Comparison of ENCODE assay signal across 37 mouse cellular contexts in the genomic region with DNA sequence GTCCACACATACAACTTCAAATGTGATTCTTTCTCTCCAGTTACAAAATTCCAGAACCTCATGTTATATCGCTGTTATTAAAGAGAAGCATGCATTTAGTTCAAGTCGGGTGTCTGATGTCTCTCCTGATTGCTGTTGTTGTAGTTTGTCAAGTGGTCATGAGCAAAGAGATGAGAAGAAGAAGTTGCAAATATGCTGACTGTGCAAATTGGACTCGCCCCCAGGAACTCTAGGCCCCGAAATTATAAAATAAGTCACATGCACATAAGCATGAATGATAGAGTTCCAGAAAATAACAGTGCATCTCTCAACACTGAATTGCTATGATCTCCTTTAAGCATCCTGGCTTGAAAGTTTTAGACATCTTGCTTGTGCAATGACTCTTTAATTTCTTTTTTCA. TPM values are rescaled to one million over a fixed set of nuclear protein-coding genes. Genes with fewer than 3 reads are reported as not detected.
"Had no signal": no experiment of that assay in that cellular context is flagged by ENCODE, and none has a peak within 500 bp of the region (broad histone marks: within the 10 kb centered on the region; RNA-seq: fewer than 3 reads in every experiment).

No protein-coding gene starts in this region.

- H3K27me3 ChIP-seq: embryonic facial prominence, embryonic 12.5 days; embryonic facial prominence, embryonic 13.5 days; embryonic facial prominence, embryonic 15.5 days; forebrain, embryonic 12.5 days; forebrain, embryonic 13.5 days; forebrain, embryonic 15.5 days had no signal

- H3K4me1 ChIP-seq: embryonic facial prominence, embryonic 10.5 days; embryonic facial prominence, embryonic 12.5 days; embryonic facial prominence, embryonic 13.5 days; embryonic facial prominence, embryonic 15.5 days; forebrain, embryonic 10.5 days; forebrain, embryonic 12.5 days; forebrain, embryonic 13.5 days; forebrain, embryonic 15.5 days had no signal

- H3K4me2 ChIP-seq: embryonic facial prominence, embryonic 12.5 days; embryonic facial prominence, embryonic 13.5 days; embryonic facial prominence, embryonic 15.5 days; forebrain, embryonic 12.5 days; forebrain, embryonic 13.5 days; forebrain, embryonic 15.5 days had no signal

- H3K27ac ChIP-seq: embryonic facial prominence, embryonic 10.5 days; embryonic facial prominence, embryonic 12.5 days; embryonic facial prominence, embryonic 13.5 days; embryonic facial prominence, embryonic 15.5 days; forebrain, embryonic 10.5 days; forebrain, embryonic 12.5 days; forebrain, embryonic 13.5 days; forebrain, embryonic 15.5 days; gastrocnemius, adult 2 months; heart, adult 2 months had no signal

- H3K36me3 ChIP-seq: embryonic facial prominence, embryonic 10.5 days; embryonic facial prominence, embryonic 12.5 days; embryonic facial prominence, embryonic 13.5 days; embryonic facial prominence, embryonic 15.5 days; forebrain, embryonic 10.5 days; forebrain, embryonic 12.5 days; forebrain, embryonic 15.5 days had no signal

- H3K4me3 ChIP-seq: embryonic facial prominence, embryonic 10.5 days; embryonic facial prominence, embryonic 12.5 days; embryonic facial prominence, embryonic 13.5 days; embryonic facial prominence, embryonic 15.5 days; erythroblast, embryonic 14.5 days; forebrain, embryonic 10.5 days; forebrain, embryonic 12.5 days; forebrain, embryonic 13.5 days; forebrain, embryonic 15.5 days; gastrocnemius, adult 2 months; heart, adult 2 months had no signal

- H3K9me3 ChIP-seq: embryonic facial prominence, embryonic 10.5 days; embryonic facial prominence, embryonic 12.5 days; embryonic facial prominence, embryonic 13.5 days; embryonic facial prominence, embryonic 15.5 days; forebrain, embryonic 10.5 days; forebrain, embryonic 12.5 days; forebrain, embryonic 13.5 days; forebrain, embryonic 15.5 days had no signal

- H3K9ac ChIP-seq: embryonic facial prominence, embryonic 12.5 days; embryonic facial prominence, embryonic 13.5 days; embryonic facial prominence, embryonic 15.5 days; forebrain, embryonic 12.5 days; forebrain, embryonic 13.5 days; forebrain, embryonic 15.5 days; forebrain, postnatal 0 days had no signal

- DNase-seq: cerebellum, adult 9-11 months; cerebellum, postnatal 10 days; cerebellum, postnatal 14 days; cerebellum, postnatal 25 days; cerebellum, postnatal 36 days; embryo, embryonic 11 days; forebrain, postnatal 0 days; gastrocnemius, adult 2 months; gastrocnemius, postnatal 10 days; gastrocnemius, postnatal 14 days; gastrocnemius, postnatal 25 days; gastrocnemius, postnatal 36 days; heart, adult 11 months; heart, adult 18-20 months; heart, adult 2 months had no signal

- ATAC-seq: forebrain, embryonic 13.5 days; forebrain, embryonic 14.5 days; forebrain, embryonic 15.5 days; forebrain, embryonic 16.5 days; forebrain, postnatal 0 days had no signal

RNA-seq across cellular contexts. Expression of a gene that starts 53.3 kb away (rescaled TPM):
- total RNA-seq: common myeloid progenitor, adult 5-6 weeks; forebrain, postnatal 0 days; gastrocnemius, adult 18-20 months; gastrocnemius, adult 2 months; gastrocnemius, adult 8-10 months; gastrocnemius, postnatal 10 days; gastrocnemius, postnatal 14 days; gastrocnemius, postnatal 25 days; gastrocnemius, postnatal 36 days; gastrocnemius, postnatal 4 days; granulocyte monocyte progenitor cell, adult 5-6 weeks; heart, adult 18-20 months; heart, adult 2 months; heart, adult 8-10 months had no signal
- polyA plus RNA-seq: cortical plate, adult 2 months; embryonic facial prominence, embryonic 10.5 days; embryonic facial prominence, embryonic 11.5 days; embryonic facial prominence, embryonic 12.5 days; embryonic facial prominence, embryonic 13.5 days; embryonic facial prominence, embryonic 14.5 days; embryonic facial prominence, embryonic 15.5 days; erythroblast, embryonic 14.5 days; forebrain, embryonic 10.5 days; forebrain, embryonic 11.5 days; forebrain, embryonic 12.5 days; forebrain, embryonic 13.5 days; forebrain, embryonic 14.5 days; forebrain, embryonic 15.5 days; forebrain, embryonic 16.5 days; forebrain, postnatal 0 days; frontal cortex, adult 2 months had no signal
